Mouse (Mus musculus) layer of hippocampus, adult 18-20 months (tissue): ENCODE measurements at regions not wholly inside any gene's neighbourhood (a gene's known extent, or its start where the extent isn't known, plus 50 kb on each side); places are given as distances from the start of the nearest gene placed in this dataset.
"Not testable (repeated sequence)": the region's sequence is repeated elsewhere in the genome, so short reads cannot be mapped to it uniquely, and the experiment has no call there.

Experiments used
- DNase-seq, 2 experiments: peaks; one replicate each; pipeline ENCODE4 v3.0.0; 2022; ENCODE audit warnings: low spot score in 2 of 2

DNA sequence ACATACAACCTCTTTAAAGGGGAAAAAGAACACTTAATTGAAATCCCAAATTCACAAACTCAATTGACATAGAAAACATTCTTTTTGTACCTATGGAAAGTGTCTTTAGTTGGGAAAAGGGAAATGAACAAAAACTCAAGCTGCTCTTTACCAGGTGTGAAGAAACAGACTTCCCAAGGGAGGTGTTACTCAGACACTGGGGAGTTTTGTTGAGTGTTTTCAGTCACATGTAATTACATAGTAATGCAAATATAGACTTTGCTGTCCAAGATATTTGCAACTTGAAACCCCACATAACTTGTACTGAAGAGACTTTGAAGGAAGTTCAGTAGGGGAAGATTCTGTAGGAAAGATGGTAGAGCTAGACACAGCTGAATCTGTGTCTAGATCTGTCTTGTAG lies 547.7 kb upstream of the Zfp960 start:
- no peak for DNase-seq

DNA sequence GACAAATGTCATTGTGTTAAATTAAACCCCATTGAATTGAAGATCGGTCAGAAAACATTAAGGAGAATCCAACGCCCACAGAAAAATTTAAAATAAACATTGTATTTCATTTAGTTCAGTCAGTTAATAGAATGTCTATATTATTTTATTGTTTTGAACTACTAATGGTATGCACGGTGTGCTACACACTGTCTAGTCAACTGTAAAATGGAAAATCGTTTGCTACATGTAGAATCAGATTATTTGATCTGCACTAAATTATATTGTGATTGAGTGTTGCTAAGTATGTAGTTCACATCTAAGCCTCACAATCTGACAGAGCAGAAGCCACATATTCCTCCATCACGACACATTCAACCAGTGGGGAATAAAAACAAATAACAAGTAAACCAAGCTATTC lies 570.0 kb upstream of the Zfp960 start:
- DNase-seq: no peak

DNA sequence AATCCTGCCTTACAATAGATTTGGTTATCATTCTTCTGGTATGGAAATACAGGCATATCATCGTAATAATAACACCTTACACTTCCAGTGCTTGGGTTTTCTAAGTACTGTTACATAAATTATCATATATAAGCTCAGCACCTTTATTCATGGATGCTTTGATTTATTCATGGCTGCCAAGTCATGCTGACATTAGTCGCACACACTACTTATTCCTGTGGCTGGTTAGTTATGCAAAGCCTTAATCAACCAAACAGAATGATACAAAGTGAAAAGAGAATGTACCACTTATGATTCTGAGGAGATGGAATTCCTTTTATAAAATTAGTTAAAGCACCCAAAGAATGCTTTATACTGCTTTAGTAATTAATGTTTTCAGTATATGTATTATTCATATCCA lies 570.4 kb upstream of the Zfp960 start:
- no peak for DNase-seq

DNA sequence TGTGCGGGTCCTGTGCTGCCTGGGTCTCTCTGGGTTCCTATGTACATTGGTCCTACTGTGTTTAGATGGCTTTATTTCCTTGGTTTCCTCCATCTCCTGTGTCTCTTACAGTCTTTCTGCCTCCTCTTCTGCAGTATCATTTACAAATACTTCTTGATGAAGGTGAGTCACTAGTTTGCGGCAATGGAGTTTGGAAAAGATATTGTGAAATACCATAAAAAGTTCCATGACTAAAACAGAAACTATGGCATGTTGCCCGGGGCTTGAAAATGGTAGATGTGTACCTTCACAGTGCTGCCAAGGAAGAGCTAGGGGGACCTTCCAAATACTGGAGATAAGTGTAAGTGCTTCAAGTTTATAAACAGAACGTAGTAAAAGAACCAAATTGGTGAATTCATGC lies 571.4 kb upstream of the Zfp960 start:
- no peak for DNase-seq

DNA sequence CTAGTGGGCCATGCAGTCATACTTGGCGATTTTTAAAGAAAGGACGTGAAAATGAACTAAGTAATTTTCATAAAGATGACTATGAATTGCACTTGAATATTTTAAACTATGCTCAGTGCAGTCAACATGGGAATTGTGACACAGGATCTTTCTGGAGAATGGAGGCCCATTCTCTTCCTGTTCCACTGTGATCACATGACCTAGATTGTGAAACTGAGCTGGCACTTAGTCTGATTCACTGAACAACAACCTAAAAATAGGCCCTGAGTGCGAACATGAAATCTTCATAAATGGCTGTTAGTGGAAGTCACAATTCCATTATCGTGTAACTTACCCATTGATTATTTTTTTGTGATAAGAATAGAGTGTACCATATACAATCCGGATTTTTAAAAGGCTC lies 577.6 kb upstream of the Zfp960 start:
- DNase-seq: no peak

DNA sequence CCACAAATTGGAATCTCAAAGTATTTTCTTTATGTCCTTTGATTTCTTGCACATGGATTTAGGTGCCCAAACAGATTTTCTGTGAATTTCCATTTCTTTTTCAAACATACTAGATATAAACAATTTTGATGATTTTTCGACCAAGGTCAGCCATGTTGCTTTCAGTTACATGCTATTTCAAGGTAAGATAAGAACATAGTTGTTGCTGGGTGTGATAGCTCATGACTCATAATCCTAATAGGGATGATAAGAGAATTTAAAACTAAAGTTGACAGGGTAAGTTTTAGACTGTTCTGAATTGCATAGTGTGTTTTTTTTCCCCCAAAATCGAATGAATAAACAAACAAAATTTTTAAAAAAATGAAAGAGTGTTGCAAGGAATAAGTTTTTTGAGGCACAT lies 579.9 kb upstream of the Zfp960 start:
- no peak for DNase-seq

DNA sequence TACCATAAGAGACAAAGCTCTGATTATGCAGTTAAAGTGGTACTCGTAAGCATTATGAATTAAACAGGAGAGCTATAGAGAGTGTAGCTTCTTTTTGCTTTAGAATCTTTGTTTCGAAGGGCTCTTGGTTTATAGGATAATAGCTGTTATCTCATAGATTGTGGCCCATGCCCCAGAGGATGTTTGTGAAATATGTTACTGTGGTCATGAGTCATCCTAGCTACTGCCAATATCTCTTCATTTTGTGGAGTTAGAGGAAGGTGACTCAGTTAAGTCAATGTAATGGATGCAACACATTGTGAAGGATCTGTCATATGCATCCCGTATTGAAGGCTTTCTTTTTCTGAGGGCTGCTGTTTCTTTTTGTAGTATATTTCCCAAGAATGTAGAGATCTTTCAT lies 582.2 kb upstream of the Zfp960 start:
- DNase-seq: no peak

DNA sequence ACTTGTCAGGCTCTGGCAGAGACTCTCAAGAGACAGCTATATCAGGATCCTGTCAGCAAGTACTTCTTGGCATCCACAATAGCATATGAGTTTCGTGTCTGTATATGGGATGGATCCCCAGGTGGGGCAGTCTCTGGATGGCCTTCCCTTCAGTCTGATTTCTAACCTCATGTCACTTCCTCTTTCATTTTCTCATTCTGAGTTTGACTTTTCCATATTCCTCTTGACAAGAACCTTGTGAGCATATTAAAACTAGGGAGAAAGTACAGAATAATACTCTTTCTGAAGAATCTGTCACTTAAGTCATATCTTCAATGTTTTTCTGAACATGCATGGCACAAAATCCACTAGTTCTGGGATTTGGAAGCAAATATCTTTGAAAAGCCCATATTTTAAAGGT lies 583.3 kb upstream of the Zfp960 start:
- DNase-seq: no peak

DNA sequence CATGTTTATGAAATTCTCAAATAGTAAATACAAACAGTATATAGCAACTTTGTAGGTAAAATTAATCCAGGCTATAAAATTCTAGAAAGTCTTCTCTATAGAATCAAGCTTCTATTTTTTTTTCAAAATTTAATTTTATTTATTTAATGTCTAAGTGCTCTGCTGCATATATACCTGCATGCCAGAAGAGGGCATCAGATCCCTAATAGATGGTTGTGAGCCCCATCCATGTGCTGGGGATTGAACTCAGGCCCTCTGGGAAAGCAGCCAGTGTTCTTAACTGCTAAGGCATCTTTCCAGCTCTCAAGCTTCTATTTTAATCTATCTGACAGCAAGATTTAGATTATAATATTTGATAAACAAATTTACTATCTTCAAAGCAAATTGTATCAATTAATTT lies 602.7 kb upstream of the Zfp960 start:
- DNase-seq: no peak

DNA sequence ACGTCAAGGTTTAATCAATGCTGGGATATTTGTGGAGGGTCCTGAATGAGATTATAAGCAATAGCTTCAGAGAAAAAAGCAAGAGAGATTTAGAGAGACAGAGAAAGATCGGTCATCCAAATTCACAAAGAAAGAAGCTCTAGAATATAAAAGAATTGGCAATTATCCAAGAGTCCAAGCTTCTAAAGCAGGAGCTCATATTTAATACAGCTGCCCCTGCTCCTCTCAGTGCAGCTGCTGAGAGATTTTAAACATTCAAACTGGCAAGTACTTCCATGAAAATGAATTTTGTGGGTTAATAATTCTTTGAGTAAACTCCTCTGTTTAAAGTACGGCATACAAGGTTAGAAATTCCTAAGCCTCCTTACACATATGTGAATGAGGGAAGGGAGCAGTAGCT lies 610.8 kb upstream of the Zfp960 start:
- DNase-seq: no peak

DNA sequence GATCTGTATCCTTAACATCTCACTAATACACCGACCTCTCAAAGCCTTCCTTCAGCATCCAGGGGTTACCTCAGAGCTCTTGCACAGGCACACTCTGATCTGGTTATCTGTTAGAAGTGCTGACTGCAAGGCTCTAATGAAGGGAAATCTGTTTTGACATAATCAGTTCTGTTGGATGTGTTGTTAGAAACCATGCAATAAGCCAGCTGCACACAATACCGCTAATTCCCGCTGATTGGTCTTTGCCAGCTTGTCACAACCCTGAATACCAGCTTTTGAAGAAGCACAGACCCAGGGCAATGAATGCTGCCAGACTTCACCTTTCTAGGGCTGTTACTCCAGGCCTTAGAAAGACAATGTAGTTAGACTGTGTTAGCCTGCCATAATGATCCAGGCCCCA lies 613.7 kb upstream of the Rgmb start:
- DNase-seq: no peak

DNA sequence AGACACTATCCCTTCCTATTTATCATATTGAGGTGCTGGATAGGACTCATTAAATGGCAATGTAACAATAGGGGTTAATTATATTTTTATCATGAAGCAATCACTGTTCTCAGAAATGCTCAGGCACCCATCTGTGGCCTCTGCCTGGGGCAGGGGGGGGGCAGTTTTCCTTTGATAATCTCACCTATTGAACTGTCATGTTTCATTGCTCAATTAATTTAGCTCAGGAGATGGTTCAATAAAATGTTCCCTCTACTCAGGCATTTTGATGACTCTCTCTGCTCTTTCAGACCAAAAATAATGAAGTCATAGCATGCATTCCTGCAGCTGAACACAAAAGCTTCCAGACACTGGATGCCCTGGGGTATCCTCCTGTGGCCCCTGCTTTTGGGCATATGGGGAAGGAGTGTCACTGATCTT lies 564.4 kb upstream of the Rgmb start:
- no peak for DNase-seq

DNA sequence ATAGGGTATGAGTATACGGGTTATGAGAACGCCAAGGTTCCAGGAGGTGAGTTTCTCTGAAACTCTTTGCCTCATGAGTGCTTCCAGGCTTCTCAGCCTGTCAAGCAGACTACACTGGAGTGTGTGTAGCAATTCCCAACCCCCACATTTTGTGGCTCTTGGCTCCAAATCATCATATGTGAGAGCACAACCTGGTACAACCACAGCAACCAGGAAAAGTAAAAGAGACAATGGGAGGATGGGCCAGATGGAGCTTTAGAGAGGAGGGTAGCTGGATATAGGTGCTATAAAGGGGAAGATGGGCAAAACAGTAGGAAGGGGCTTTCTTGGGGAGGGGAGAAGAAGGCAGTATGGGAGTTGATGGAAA lies 544.0 kb upstream of the Rgmb start:
- not testable (repeated sequence) for DNase-seq

DNA sequence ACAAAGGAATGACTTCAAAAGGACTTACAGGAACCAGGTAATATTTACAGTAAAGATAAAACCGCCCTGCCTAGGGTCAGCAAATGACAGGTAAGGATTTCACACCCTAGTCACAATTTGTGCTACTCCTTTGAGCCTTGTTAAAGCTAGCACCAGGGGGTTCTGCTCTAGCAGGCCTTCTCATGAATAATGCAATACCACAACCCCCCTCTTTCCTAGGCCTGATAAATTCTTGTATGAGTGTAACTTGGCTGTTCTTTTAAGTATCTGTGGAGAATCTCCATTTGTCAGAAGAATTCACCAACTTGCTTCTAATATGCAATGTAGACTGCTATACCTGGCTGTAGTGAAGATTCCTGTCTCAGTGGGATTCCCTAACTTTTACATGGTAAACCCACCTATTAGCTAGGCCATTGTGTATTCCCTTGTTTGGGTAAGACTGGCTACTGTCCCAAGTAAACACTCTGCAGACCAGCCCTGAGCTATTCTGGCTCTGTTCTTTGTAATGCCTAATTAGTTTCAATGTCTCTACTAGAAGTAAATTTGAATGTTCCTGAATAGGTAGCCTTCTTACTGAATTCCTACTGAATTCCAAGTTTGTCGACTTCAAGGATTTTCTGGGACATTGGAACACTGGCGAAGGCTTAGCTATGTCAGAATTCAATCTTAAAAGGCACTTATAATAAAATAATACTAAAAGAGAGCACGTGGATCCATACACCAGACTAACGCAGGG lies 543.4 kb upstream of the Rgmb start:
- not testable (repeated sequence) for DNase-seq

DNA sequence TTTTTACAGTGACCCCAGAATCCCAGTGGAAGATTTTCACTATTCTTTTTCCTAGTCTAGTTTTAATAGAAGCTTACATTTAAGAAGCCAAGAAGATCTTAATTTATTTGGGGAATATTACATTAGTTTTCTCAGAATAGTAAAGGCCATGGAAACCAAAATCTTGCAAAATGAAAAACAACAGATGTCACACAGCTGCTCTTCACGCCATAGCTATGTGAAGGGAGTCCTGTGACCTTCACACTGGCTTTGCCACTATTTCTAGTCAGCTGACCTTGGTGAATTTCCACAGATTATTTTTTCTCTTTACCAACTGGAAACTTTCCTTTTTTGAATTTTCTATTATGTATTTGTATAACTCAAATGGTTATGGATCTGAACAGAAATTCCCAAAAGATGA lies 542.1 kb upstream of the Rgmb start:
- no peak for DNase-seq

DNA sequence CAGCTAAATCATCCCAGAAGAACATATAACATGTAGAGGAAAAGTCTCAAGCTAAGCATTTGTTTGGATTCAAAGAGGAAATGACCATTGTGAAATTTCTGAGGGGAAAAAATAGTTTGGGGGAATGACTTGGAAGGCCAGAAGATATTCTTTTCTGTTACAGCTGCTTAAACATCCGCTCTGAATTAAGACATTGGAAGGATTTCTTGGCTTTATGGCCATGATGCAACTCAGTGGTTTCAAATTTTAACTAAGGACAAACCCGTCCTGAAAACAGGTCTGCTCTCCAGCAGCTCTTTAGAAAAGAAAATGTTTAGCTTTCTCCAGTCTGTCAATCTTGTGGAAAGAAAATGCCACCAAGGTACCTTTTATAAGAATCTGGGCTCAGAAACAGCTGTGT lies 513.2 kb upstream of the Rgmb start:
- DNase-seq: no peak

DNA sequence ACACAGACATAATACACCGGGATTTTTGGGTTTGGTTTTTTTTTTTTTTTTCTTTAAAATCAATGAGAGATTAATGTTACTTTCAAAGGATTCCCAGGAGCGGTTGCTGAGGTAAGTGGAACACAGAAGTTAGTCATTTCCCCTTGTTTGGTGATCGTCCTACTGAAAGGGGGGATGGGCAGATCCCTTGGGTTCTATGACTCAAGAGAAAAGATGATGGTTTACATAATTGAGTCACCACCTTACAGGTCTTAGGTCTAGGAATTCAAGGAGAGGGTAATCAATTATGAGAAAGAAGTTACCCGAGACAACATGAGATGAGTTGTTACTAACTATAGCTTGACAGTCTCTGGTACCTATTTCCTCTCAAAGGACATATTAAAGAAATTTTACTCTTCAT lies 511.9 kb upstream of the Rgmb start:
- no peak for DNase-seq

DNA sequence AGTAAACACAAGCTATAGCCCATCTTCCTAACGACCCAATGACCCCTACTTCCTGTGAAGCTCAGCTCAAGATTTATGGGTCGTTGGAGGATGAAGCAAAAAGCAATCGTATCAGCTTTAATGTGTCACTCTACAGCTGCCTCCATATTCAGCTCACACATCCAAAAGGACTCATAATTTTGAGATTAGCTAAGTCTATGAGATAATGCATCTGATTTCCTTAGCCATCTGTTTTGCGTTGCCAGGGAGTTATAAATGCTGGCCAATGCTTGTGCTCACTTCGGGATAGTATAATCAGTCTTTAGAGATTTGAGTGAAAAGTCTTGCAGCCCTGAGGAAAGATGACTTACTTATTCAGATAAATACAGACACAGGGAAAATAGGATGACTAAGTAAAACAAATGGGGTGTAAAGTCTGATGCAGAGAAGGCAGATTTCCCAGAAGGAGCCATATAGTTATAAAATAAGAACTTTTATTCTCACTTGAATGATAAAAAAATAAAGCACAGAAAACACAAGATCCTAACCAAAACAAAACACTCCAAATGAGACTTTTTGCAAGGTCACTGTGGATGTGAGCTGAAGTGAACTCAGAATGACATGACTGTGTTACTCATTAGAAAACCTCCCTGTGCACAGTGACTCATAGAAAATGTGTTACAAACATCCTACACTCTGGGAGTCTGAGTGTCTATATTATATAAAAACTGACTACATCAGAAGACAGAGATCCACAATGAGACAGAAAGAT lies 509.1 kb upstream of the Rgmb start:
- DNase-seq: peak; percentile 9 to 19

DNA sequence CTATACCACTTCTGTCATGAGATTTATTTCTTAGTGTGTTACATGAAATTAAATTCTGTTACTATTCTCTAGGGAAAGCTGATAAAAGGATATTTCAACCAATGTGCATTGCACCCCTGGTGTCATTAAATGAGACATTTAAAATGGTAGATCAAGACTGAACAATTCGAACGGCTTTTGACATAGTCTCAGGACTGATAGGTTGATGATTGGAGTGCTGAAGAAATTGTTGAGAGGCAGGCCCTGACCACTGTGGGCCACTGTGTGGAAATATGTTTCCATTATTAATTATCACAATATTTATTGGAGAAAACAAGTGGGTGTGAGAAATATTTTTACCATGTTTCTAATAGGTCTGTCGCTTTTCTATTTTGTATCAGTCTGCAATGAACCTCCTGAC lies 481.1 kb upstream of the Rgmb start:
- DNase-seq: no peak

DNA sequence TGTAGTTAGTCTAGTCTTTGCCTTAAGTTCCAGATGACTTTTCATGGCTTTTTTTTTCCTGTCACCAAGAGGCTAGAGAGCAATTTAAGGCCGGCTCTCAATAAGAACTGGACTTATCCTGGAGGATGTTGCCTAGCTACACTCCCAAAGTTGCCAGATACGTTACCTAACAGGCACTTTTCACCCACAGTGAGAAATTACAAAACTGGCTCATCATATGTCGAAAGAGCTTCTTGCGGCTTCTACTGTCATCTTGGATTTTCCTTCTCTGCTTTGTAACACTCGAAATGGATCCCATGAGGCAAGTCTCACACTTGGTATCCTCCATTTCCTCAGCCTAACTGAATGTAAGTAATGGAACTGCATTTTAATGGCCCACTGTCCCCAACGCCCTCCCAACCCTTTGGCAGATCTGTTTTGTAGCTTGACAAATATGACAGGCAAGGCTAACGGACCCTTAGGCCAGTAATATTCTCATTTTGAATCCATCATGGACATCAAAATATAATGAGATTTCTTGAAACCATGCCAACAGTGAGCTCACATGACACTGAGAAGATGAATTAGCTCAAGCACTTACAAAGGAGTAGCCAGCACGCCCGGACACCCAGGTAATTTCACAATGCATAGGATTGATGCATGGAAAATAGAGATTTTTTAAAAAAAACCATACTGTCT lies 480.5 kb upstream of the Rgmb start:
- no peak for DNase-seq

DNA sequence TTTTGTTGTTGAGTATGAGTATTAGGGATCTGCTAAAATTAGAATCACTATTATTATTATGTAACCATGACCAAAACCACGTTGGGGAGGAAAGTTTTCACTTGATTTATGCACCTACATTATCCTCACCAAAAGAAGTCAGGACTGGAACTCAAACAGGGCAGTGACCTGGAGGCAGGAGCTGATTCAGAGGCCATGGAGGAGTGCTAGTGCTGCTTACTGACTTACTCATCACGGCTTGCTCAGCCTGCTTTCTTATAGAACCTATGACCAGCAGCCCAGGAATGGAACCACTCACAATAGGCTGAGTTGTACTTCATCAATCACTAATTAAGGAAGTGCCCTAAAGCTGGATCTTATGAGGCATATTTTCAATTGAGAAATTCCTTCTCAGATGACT lies 470.9 kb upstream of the Rgmb start:
- no peak for DNase-seq

DNA sequence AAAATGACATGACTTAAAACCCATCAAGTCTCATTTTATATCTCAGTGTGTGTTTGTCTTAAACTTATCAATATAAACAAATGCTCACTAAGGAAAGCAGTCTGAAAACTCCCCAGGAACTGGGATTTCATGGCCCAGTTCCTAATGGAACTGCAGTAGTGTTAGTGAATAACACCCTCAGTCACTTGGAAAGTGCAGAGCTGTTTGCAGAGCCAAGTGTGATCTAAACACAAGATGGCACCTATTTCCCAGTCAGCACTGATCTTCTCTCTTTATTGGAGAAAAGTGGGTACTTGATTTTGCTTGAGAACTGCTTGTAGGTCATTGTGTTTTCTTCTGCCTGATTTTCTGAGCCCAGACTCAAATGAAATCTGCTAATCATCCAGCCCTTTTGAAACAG lies 467.7 kb upstream of the Rgmb start:
- DNase-seq: no peak
